Mouse (Mus musculus): ENCODE measurements at regions not wholly inside any gene's neighbourhood (a gene's known extent, or its start where the extent isn't known, plus 50 kb on each side); places are given as distances from the start of the nearest gene placed in this dataset.
A peak's percentile ranks its signal among the peaks of the same experiment; 100 is the strongest.

GRCm38 (mm10) chr11:23203566-23203965 is 52.3 kb upstream of the Xpo1 start:
- Histone ChIP-seq H3K4me2 (ENCODE audit: low read length) (no peak overlapping the region), H3K9me3 (ENCODE audit: control insufficient read depth, low read length) (no peaks in the 10 kb centered on the region), H3K27me3 (replicated peaks; ENCODE audit: control insufficient read depth, insufficient read depth, low read length) (no peaks in the 10 kb centered on the region), H3K9ac (ENCODE audit: low read length) (no peak overlapping the region), H3K4me1 (replicated peaks; ENCODE audit: control insufficient read depth, insufficient read depth, low read length) (no peaks in the 10 kb centered on the region), H3K36me3 (ENCODE audit: control insufficient read depth, insufficient read depth, low read length) (no peaks in the 10 kb centered on the region), H3K27ac (ENCODE audit: low read depth) (no peak overlapping the region), H3K4me3 (ENCODE audit: low read depth, low read length) (no peak overlapping the region)
- WGBS, result 90% methylated on average over 14 of the region's 14 CpGs
- ATAC-seq (replicated peaks; ENCODE audit: low FRiP score, low TSS enrichment, low read depth) (no peak), DNase-seq (ENCODE audit: low spot score) (no peak)

DNA sequence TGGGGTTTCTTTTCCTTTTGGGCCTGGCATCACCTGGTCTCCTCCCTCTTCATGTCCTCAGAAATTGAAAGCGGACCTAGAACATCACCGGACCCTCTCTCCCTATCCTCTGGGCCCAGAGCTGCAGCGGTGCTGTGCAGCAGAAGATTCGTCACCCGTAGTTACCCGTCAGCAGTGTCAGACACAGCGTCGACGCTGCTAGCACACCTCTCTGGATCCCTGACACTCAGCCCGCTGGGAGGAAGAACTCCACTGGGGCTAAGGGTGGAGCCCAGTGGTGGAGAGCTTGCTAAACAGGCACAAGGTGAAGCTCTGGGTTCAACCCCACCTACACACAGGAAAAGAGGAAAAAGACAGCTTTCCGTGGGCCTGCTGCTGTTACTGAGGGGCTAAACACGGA is 51.8 kb upstream of the Xpo1 start:
- 67% methylated on average over 12 of the region's 12 CpGs for WGBS
- ATAC-seq (replicated peaks; ENCODE audit: low FRiP score, low TSS enrichment, low read depth) (no peak), DNase-seq (ENCODE audit: low spot score) (peak; percentile 23)
- Histone ChIP-seq H3K4me1 (replicated peaks; ENCODE audit: control insufficient read depth, insufficient read depth, low read length) (no peaks in the 10 kb centered on the region), H3K9me3 (ENCODE audit: control insufficient read depth, low read length) (no peaks in the 10 kb centered on the region), H3K27ac (ENCODE audit: low read depth) (no peak overlapping the region), H3K36me3 (ENCODE audit: control insufficient read depth, insufficient read depth, low read length) (no peaks in the 10 kb centered on the region), H3K9ac (ENCODE audit: low read length) (no peak overlapping the region), H3K4me3 (ENCODE audit: low read depth, low read length) (no peak overlapping the region), H3K4me2 (ENCODE audit: low read length) (no peak overlapping the region), H3K27me3 (replicated peaks; ENCODE audit: control insufficient read depth, insufficient read depth, low read length) (no peaks in the 10 kb centered on the region)
